Mouse (Mus musculus) kidney, adult 9 months (tissue): ENCODE measurements at regions not wholly inside any gene's neighbourhood (a gene's known extent, or its start where the extent isn't known, plus 50 kb on each side); places are given as distances from the start of the nearest gene placed in this dataset.
A peak's percentile ranks its signal among the peaks of the same experiment; 100 is the strongest.

Experiments
- DNase-seq: peaks from one replicate; pipeline ENCODE4 v3.0.0; 2022

DNA sequence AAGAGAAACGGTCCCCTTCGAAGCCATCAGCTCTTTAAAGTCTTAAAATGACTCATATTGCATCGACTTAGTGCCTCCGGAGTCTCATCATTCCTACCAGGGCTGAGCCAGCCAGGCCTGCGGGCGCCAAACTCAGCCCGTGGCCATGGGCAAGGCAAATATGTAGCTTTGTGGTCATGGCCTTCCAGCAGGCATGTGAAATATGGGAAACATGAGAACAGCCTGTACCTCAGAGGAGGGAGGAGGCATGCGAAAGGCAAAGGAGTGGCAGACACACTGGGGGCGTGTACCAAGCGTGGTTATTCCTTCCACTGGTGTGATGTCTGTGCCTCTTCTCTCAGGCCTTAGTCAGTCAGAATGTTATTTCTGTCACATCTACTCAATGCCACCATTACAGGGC is 706.3 kb upstream of the Car8 start:
- DNase-seq = no peak

DNA sequence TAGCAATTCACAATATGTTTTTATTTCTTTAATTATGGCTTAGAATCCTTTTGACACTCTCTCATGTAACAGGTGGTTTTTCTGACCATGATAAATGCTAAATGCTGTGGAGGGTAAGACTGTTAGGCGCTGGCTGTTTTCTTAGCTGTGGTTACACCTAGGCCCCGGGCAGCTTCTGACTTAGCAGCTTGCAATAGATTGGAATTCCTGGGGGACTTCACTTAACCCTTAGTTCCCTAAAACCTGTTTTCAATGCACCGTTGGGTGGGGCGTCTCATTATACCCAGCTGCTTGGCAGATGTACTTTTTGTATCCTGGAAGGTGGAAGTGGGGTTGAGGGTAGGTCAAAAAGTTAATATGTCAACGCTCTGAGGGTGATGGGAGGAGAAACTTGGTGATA is 704.2 kb upstream of the Car8 start:
- DNase-seq = no peak

DNA sequence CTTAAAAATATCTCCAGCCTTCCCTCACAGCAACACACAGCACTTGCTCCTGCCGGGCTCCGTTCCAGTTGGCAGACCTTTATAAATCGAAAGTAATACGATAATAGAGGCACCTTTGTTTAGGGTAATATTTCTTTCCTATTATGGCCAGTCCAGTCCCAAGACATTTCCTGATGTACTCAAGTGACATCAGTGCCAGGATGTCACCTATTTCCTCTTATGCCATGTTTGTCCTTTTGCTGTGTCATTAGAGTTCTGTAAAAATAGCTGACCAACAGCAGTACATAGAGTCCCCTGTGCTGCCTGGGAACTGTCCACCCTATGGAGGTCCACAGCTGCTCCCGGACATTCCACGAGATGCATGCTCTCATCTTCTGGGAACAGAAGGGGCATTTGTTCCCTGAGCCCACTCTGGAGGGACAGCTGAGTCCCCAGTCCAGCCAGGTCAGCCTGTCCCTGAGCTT is 700.1 kb upstream of the Car8 start:
- DNase-seq = peak; percentile 54

DNA sequence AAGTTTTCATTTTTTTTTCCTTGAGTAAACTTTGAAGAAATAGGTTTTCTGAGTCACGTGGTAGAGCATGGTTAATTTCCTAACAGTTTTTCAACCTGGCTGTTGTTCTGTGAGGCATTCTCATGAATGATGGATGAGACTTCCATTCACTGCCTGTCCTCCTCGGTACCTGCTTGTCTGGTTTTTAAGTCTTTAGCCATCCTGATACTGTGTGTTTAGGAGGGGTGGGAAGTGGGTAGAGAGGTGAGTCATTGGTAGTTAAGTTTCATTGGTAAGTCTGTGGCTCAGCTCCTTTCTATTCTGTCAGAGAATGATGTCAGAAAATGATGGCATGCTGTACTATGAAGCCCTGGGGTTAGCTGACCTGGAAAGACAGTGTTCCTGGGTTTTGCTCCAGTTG is 697.1 kb upstream of the Car8 start:
- DNase-seq = no peak

DNA sequence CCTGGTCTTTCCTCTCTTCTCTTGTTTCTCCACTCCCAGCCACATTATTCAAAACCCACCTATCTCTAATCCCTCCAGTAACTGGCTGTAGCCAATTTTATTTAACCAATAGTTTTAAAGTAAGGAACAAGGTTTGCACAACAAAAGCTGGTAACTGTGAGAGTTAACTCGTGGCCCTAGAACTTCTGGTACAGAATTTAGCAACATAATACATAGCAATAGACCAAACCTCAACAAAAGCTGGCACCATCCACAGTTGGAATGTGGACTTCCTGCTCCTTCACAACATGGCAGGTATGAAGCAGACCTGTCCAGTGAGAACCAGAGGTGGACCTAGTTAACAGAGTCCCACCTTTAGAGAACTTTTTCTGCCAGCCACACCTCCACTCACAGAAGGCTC is 695.7 kb upstream of the Car8 start:
- DNase-seq = no peak

DNA sequence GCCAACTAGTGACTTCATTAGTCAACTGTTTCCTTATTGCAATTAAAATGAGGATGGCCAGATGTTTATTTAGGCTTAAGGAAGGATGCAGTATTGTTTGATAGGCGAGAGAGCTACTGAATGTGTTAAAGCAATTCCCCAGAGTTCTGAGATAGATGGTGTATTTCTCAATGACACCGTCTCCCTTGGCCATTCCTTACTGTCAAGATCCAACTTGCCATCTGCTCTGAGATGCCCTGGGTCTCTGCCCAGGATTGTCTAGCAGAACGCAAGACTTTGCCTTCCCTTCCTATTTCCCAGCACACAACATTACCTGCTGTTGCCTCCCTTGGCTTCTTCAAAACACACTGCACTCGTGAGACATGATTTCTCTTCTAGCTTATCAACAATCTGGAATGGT is 690.5 kb upstream of the Car8 start:
- no peak for DNase-seq

DNA sequence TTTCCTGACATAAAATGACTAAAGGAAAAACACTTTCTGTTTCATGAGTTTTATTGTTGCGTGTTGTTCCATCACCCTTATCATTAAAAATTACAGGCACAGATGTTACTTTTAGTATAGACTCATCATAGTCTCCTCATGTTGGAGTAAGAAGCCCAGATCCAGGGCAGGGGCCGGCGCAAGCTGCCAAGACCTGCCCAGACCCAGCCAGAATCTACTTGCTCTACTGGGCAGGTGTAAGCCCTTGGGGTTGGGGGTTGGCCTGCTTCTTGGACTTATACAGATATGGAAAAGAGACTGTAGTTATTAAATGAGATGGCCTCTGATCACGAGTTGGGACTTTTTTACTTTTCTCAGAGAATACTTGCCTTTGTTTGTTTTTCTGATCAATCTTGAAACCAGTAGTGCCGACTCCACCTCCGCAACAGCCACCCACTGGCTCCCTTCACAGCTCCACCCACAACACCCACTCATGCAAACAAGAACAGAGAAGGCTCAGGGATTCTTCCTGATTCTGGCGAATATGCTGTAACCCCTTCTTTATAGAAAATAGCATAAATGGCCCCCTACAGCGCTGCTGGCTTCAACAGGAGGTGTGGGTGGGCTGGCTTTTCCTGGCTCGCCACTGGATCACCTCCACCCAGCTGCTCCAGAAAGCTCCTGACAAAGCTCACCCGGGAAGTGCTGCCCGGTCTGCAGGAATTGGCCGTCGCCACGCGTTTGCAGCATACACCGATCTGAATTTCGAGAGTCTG is 689.9 kb upstream of the Car8 start:
- no peak for DNase-seq

DNA sequence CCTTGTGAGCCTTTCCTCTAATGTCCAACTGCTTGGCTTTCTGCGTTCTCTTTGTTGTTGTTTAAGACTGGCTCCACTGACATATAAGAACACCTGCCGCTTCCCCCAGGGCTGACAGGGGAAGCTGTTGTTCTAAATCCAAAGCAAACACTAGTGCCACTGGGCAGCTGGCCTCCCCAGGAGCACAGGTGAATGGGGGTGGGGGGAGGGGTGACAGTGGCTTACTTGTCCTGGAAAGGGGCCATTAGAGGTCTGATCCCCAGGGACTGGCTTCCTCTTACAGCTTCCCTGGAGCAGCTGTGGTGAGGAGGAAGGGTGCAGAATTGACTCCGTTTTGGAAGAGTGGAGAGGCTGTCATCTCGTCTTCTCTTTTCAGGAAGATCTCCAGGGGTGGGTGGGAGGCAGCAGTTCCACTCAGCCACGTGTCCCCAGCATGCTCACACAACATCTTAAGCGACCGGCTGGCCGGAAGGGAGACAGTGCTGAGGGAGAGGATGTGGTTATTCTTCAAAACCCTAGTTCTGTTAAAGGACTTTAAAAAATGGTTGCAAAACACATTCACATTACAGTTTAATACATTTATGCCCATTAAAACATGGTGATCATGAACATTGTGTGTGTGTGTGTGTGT is 688.5 kb upstream of the Car8 start:
- DNase-seq = no peak

DNA sequence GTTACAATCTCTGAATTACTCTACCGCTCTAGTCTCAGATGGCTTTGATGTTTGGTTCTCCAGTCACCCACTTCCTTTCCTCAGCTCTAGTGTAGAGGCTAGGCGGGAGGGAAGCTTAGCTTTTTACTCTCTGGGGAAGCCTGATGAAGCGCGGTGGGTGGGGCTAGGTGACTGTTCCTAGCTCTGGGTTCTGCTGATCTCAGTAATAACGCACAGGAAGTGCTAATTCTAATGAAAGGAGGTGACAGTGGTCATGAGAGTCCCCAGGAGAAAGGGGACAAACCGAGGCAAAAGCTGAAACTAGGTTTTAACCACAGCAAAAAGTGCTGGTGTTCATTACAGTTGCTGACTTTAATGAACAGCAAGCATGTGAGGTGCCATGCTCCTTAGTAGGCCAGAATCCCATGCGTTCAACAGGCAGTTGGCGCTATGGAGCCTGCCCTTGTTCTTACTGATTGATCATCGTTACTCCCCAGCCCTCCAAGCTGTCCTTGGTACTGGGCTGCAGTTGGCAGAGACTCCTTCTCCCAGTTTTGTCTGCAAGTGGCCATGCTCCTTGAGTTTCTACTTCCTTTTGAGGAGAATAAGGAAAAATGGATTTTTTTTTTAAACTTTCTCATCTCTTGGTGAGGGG is 687.9 kb upstream of the Car8 start:
- no peak for DNase-seq

DNA sequence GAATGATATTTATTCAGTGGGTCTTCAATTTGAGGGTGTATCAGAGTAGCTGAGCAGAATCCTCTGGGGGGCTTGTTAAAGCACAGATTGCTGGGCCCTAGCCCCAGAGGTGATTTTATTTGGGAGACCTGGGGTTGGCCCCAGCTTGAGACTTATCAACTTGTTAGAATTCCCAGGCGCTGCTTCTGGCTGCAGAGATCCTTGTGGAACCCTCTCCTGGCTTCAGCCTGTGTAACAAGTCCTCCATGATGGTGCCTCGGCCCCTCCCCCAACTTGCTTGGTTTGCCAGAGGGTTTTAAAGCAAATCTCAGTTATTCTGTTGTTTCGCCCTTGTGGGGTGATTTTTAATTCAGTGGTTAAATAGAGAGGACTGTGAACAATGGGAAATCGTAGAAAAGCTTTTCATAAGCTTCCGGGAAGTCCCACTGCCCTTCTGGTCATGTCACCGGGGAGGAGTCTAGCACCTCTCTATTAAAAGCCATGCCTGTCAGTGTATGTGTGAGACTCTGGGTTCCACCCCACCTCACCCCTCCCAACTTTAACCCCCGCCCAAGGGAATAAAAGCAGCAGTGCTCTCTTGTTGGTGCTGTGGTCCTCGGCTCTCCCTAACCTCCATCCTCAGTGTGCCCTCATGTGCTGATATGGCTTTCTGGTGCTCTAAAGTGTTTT is 684.0 kb upstream of the Car8 start:
- no peak for DNase-seq

DNA sequence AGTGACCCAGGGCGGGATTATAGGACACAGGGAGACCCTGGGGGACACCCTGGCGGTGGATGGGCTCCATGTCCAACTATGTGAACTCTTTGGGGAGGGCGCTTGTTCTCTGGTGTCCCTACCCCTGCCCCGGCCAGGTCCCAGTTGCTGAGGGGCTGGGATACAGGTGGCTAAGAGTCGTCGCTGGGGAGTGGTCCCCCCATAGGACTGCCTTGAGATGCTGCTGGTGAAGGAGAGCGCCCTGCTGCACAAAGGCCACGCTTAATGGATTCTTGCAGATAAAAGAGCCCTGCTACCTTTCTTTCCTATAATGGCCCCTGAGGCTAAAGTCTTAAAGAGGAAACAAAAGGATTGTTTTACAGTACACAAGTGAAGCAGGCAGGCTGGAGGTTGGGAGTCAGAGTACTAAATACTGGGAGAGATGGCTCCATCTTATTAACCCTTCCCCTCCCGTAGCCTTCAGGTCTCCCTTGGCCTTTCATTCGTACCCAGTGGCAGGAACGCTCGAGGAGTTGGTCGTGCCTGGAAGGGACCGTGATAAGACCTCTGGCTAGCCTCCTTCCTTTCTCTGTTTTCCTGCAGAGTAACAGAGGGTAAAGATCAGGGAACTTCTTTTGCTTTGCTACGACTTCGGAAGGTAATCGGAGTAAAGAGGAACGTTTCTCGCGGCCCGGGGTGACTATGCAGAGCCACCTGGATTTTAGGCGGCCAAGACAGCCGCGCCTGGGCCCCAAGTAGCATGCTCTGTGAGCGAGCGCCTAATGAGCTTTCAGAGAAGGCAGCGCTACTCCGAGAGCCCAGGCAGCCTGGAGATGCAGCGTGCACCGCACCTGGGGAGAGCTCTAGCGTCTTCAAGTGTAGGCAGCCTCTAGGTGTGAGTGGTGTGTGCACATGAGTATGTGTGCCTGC is 682.9 kb upstream of the Car8 start:
- no peak for DNase-seq

DNA sequence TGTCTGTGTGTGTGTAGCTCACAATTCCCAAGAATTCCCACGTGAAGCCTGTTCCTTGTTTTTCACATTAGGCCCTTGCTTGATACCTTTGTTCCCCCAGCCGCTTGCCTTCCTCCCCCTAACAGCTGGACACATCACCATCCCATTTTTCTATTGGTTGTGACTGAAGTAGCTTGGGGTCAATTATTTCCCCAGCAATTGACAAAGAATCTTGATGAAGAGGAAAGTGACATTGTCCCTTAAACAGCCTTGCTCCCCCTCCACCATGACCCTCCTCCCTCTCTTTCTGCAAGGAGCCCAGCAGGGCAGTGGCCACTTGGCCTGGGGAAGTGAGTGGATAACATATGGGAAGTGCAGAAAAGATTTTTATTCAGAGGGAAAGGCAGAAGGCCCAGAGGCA is 681.5 kb upstream of the Car8 start:
- no peak for DNase-seq

DNA sequence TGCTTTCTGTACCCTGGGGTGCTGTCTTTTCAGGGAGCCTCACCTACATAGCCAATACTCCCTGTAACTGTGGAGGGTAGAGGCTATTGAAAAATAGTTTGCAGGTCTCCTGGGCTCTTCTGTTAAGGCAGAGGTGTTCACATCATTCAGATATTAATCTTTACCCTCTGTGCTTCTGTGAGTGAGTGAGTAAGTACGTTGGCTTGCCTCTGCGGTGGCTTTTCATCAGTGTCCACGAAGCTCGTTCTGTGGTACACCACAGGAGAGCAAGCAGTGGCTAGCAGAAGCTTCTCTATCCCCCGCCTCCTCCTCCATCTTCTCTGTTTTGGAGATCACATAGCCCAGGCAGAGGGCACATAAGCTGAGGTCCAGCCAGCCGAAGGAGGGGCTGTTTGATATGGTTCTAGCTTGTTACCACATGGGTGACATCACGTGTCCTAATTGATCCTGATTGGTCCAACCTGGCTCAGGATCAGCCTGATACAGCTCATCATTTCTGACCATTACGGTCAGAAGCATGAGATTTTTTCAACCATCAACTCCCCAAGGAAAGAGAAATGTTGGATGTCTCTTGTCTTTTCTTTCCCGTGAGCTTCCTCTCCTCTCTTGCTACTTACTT is 680.6 kb upstream of the Car8 start:
- DNase-seq = no peak
